Mouse (Mus musculus) c-Kit-positive CD71-positive TER-119-negative erythroid progenitor cells, embryonic 14.5 days (primary cell): ENCODE data around the gene Dnah2.

Experiments used
- DNase-seq: peaks from one replicate; pipeline ENCODE4 v3.0.0-alpha.2; 2013; ENCODE audit warnings: low read depth

Gene Dnah2

DNA sequence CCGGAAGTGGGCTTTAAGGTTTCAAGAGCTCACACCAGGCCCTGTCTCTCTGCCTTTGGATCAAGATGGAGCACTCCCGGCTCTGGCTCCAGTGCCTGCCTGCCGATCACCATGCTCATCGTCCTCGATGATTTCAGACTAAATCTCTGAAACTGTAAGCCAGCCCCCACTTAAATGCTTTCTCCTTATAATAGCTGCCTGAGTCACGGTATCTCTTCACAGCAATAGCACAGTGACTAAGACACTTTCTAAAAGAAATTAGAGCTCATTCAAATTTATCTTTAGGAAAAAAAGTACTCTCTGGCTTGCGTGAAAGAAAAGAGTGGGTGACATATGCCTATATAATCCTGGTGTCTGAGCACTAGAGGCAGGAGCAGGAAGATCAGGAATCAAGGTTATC is 84.9 kb downstream of the Dnah2 start:
- no peak for DNase-seq

DNA sequence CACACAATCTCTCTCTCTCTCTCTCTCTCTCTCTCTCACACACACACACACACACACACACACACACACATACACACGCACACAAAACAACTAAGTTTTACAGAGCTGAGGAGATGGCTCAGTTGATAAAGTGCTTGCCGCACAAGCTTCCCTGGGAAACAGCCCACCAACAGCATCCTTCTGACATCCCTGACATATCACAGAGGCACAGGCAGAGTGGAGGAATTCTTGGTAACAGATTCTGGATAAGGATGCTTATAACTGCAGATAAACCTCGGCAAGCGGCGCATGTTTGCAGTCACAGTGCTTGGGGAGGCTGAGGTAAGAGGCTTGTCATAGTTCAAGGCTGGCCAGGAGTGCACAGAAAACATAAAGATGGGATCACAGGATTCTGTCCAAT is 87.3 kb downstream of the Dnah2 start:
- DNase-seq: no peak

DNA sequence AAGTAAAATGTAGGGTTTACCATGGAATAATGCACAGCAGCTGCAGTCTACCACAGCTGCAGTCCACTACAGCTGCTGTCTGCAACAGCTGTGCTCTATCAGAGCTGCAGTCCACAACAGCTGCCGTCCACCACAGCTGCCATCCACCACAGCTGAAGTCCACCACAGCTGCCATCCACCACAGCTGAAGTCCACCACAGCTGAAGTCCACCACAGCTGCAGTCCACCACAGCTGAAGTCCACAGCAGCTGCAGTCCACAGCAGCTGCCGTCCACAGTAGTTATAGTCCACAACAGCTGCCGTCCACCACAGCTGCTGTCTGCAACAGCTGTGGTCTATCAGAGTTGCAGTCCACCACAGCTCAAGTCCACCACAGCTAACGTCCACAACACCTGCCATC is 89.0 kb downstream of the Dnah2 start:
- no peak for DNase-seq

- no peak for DNase-seq
Observed at GRCm38 (mm10) chr11:69457006-69457579, 91.8 kb downstream of the Dnah2 start.

DNA sequence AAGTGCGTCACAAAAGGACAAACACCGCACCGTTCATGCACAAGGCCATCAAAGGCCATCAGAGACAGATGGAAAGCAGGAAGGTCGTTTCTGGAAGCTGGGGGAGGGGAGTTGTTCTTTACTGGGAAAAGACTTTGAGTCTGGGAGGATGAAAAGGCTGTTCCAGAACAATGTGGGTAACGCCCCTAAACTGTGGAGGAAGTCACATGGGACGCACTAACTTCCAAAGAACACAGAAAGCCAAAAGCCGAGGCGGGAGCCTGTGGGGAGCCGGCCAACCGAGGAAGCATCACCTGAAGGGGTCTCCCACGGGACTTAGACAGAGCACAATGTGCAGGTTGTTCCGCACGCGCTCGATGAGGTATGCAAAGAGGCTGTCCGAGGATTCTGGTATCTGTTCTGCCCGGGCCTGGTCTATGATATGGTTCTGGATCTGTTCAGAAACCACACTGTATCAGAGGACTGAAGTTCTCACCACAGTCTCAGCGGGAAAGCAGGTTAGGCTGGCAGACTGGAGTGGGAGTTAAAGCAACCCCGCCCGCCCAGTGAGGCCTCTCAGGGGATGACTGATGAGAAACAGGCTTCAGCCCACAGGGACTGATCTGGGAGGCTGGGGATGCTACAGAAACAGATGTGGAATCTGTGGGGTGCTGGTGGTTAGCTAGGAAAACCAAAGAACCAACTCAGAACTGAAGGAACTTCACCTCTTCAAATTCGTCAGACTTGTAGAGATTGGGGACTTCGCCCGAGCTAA is 96.6 kb downstream of the Dnah2 start:
- no peak for DNase-seq

DNA sequence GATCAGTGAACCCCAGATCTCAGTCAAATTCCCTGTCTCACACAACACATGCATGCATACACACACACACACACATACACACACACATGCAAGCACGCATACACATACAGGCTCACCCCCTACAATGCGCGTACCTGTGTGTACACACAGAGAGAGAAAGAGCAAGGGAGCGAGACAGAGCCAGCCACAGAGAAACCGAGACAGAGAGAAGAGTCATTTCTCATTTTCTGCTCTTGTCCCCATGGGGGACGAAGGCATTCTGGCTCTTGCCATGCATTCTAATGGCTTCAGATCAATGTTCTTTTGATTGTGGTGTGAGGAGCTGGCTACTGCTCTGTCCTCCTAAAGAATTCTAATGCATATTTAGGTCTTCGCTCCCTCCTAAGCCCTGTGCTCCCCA is 101.6 kb downstream of the Dnah2 start:
- DNase-seq: no peak

DNA sequence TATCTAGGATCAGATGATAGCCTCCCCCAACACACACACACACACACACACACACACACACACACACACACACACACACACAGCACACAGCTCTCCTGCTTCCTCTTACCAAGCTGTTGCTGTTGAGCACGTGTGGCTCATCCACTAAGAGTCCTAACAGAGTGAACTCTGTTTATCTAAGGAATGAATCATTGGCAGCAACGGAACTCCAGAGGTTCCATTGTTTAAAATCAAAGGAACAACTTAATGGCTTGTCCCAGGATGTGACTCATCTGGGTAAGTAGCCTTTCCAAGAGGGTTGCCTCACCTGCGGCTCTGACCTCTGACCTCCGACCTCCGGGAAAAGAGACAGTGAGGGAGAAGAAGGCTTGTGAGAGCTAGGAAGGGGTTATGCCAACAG is 105.6 kb downstream of the Dnah2 start:
- no peak for DNase-seq

GRCm38 (mm10) chr11:69437291-69437690 is 111.6 kb downstream of the Dnah2 start:
- no peak for DNase-seq

DNA sequence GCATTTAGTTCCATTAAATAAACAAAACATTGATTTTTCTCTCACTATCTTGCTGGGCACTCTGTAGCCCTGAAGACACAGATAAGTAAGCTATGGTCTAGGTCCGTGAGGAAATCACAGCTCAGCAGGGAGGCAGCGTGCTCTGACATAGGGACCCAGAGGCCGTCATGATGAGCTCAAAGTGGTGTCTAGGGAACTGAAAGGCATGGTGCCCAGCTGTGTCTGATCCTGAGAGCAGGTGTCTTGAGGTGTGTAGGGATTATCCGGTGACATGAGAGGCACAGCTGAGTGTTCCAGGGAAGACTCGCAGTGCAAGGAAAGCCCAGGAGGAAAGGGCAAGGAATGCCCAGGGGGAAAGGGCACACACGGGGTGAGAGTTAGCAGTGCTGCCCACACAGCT is 115.7 kb downstream of the Dnah2 start:
- no peak for DNase-seq

- no peak for DNase-seq
Observed at GRCm38 (mm10) chr11:69432640-69432982, 116.3 kb downstream of the Dnah2 start.

DNA sequence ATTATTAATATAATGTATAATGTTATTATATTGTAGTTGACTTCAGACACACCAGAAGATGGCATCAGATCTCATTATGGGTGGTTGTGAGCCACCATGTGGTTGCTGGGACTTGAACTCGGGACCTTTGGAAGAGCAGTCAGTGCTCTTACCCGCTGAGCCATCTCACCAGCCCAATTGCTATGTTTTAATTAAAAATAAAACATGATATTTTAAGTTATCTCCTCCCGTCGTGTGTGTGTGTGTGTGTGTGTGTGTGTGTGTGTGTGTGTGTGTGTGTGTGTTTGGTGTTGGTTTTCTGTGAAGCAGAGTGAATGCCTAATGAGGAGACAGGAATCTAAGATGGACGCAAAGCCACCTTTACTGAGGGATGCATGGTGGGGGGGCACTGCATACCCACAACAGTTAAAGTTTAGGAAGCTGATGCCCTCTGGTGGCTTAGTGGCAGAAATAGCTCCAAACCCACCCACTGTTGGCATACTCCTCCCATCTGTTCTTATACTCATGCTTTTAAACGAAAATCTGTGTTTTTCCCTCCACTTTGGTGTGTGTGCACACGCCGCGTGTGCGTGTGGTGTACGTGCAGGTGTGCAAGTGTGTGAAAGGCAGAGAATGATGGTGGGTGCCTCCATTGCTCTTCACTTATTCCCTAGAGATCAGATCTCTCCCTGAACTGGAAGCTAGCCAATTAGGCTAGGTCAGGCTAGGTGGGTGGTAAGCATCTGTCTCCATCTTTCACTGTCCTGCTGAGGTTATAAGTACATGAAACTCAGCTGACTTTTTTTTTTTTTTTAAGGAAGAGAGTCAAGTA is 116.9 kb downstream of the Dnah2 start:
- DNase-seq: no peak

DNA sequence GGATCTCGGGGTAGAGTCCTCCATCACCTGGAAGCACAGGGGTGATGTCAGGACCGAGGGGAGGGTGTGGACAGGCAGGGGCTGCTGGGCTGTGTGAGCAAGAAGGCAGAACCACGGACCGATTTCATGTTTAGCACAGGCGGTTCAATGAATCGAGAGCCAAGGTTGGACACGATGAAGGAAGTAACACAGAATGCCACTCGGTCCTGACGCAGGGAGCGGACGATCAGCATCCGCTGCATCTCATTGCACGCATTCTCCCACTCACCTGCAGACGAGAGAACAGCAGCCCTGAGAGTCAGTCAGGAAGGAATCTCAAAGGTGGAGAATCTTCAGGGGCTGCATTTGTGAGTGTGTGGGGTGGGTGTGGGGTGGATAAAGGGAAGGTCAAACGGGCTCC is 118.3 kb downstream of the Dnah2 start:
- DNase-seq: no peak

GRCm38 (mm10) chr11:69429313-69429712 is 119.6 kb downstream of the Dnah2 start:
- DNase-seq: no peak

- no peak for DNase-seq
Observed at GRCm38 (mm10) chr11:69428751-69429150, 120.2 kb downstream of the Dnah2 start.

- no peak for DNase-seq
Observed at GRCm38 (mm10) chr11:69426246-69426645, 122.7 kb downstream of the Dnah2 start.

GRCm38 (mm10) chr11:69423885-69424284 is 125.0 kb downstream of the Dnah2 start:
- DNase-seq: no peak

GRCm38 (mm10) chr11:69422842-69423241 is 126.1 kb downstream of the Dnah2 start:
- no peak for DNase-seq

DNA sequence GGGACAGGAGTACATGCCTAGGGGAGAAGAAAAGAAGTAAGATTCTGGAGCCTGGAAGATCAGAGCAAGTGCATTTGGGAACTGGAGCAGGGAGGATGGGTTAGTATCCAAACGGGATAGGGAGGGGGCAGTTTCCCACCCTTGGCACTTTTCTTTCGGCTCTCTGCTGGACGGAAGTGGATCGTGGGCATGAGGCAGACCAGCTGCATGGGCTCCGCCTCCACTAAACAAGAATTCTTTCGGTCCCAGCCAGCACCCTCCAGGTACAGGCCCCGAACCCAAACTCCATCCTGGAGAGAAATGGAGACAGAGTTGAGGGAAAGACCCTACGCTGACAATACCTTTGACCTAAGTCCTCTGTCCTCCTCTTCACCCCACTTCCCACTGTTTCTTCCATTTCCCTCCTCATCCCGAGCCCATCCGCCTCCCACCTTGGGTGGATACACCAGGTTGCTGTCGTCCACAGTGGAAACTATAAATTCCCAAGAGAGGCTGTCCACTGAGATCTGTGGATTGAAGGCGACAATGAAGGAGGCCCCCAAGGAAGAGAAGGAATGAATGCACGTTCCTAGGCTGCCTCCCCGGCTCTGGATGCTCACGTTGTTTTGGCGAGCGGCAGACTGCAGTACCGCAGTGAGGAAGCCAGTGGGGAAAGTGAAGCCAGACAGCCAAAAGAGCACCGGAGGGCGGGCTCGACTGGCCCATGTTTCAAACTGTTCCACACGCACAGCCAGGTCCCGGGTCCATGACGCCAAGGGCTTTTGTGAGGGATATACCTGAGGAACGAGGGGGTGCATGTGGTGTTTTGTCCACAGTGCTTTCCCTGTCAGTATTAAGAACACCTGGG is 127.6 kb downstream of the Dnah2 start:
- DNase-seq: no peak

- DNase-seq: no peak
Observed at GRCm38 (mm10) chr11:69420554-69421000, 128.3 kb downstream of the Dnah2 start.

DNA sequence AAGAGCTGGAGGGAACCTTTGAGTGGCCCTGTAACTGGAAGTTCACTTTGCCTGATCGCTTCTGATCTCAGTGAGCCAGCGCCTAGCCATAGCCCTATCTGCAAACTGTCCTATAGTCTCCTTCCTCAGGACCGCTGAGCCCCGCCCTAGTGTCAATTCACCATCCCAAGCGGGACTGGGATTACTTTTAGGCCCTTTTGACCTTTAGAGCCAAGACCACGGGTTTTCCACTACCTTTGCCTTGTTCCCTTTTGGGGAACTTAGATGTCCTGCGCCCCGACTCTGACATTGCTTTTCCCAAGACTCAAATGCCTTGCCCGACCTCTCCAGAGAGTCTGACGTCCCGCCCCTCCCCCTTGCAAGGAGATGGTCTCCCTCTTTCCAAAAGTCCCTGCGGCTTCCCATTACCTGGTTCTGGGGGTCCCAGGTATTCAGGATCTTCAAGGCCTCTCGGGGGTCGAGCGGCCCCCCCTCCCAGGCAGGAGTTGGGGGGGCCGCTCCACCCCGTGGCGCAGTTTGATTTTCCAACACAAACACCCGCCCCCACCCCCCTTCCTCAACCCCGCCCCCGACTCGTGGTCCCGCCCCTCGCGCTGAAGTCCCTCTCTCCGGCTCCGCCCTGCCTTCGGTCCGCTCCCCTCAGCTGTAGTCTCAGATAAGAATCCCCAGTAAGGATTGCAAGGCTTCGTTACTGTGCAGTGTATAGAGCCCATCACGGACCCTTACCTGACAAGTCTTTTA is 128.9 kb downstream of the Dnah2 start:
- no peak for DNase-seq

- DNase-seq: no peak
Observed at GRCm38 (mm10) chr11:69419443-69419812, 129.5 kb downstream of the Dnah2 start.
